Mouse (Mus musculus) limb, embryonic 14.5 days (tissue): Measurements from ENCODE around the gene Cfap45. TPM values are rescaled to one million over a fixed set of nuclear protein-coding genes. Genes with fewer than 3 reads are reported as not detected.

ENCODE experiments used
- ATAC-seq: fragments of 200-750 bp; cut with Nextera tagmentation; 2 replicates; pipeline ENCODE4 v1.8.0; 2017; ENCODE audit warnings: low read depth, moderate number of reproducible peaks, moderate TSS enrichment; ENCODE audit not compliant: low FRiP score
- DNase-seq: peaks from one replicate; pipeline ENCODE4 v3.0.0-alpha.2; 2015; ENCODE audit warnings: low spot score
- H3K27ac ChIP-seq: fragments of 300-500 bp; sonication (generic); replicated peaks from 2 replicates; pipeline ENCODE4 v1.5.1; 2014; ENCODE audit warnings: low read depth, mild to moderate bottlenecking, low read length, moderate library complexity, mixed read lengths
- H3K27me3 ChIP-seq: fragments of 300-500 bp; sonication (generic); 2 replicates; pipeline ENCODE4 v1.6.1; 2014; ENCODE audit warnings: low read length, mixed read lengths; ENCODE audit not compliant: control insufficient read depth, insufficient read depth
- H3K36me3 ChIP-seq: fragments of 300-500 bp; sonication (generic); 2 replicates; pipeline ENCODE4 v1.6.1; 2014; ENCODE audit warnings: mild to moderate bottlenecking, low read length, moderate library complexity, mixed read lengths; ENCODE audit not compliant: control insufficient read depth, insufficient read depth
- H3K4me1 ChIP-seq: fragments of 300-500 bp; sonication (generic); 2 replicates; pipeline ENCODE4 v1.6.1; 2014; ENCODE audit warnings: antibody characterized with exemption, low read length, mixed read lengths; ENCODE audit not compliant: control insufficient read depth, insufficient read depth
- H3K4me2 ChIP-seq: fragments of 300-500 bp; sonication (generic); replicated peaks from 2 replicates; pipeline ENCODE4 v1.6.1; 2014; ENCODE audit warnings: low read depth, mild to moderate bottlenecking, low read length, moderate library complexity; ENCODE audit not compliant: severe bottlenecking
- H3K4me3 ChIP-seq: fragments of 300-500 bp; sonication (generic); replicated peaks from 2 replicates; pipeline ENCODE4 v1.5.1; 2014; ENCODE audit warnings: low read length
- H3K9ac ChIP-seq: fragments of 300-500 bp; sonication (generic); 2 replicates; pipeline ENCODE4 v1.6.1; 2014; ENCODE audit warnings: mild to moderate bottlenecking, low read depth, low read length, moderate library complexity; ENCODE audit not compliant: severe bottlenecking
- H3K9me3 ChIP-seq: fragments of 300-500 bp; sonication (generic); 2 replicates; pipeline ENCODE4 v1.6.1; 2016; ENCODE audit warnings: low read length; ENCODE audit not compliant: control insufficient read depth
- POLR2A ChIP-seq: fragments of 200-500 bp; IDR thresholded peaks from 2 replicates; pipeline ENCODE4 v1.8.0; 2012; ENCODE audit warnings: inconsistent platforms, mild to moderate bottlenecking, moderate library complexity, borderline replicate concordance; ENCODE audit not compliant: insufficient read depth, insufficient read length; ENCODE audit errors: extremely low read depth
- WGBS: fragments of 180-500 bp; shearing (Covaris S2); extraction: QIAGEN DNeasy Blood & Tissue Kit; methylation state at CpG from one replicate; pipeline ENCODE4 v1.1.7; 2014; 5-methylcytosine and 5-hydroxymethylcytosine counted together
- polyA plus RNA-seq, 2 experiments: library from polyadenylated mRNA; depleted of rRNA in 1 of 2; stranded (reverse) in 1 of 2; unstranded in 1 of 2; fragments of >200 nt; fragmentation: Nextera tagmentation in 1 of 2; extraction: Ambion mirVana in 1 of 2; gene quantifications; 2 replicates each; pipeline versions ENCODE4 v1.2.1 to v1.2.3; 2012 to 2014

Gene Cfap45
- polyA plus RNA-seq, 2 experiments = 0.98 to 1.3 TPM

- no peak overlapping the region for H3K9ac ChIP-seq
- H3K27ac ChIP-seq = no peak overlapping the region
- ATAC-seq = no peak
- H3K27me3 ChIP-seq = 0 out of 2 replicates have a peak, but pooled peaks cover 5% of the 10 kb centered on the region
- H3K4me3 ChIP-seq = no peak overlapping the region
- no peak for TF ChIP-seq POLR2A
- peaks cover 31% of the 10 kb centered on the region for H3K36me3 ChIP-seq
- H3K9me3 ChIP-seq = no peaks in the 10 kb centered on the region
- WGBS = 85% methylated on average over 10 of the region's 10 CpGs
- DNase-seq = no peak
- H3K4me1 ChIP-seq = peaks cover 14% of the 10 kb centered on the region
- H3K4me2 ChIP-seq = no peak overlapping the region
Measured at GRCm38 (mm10) chr1:172497428-172497827, 23.2 kb upstream of the Cfap45 start.

GRCm38 (mm10) chr1:172499765-172500441 lies 20.7 kb upstream of the Cfap45 start, which contains the start of gene Tagln2:
Gene Tagln2, plus strand, starts transcription at chr1:172500047.
- H3K9ac ChIP-seq = peak within 1 kb of the TSS; percentile 62
- peak within 1 kb of the TSS; percentile 47 for H3K4me3 ChIP-seq
- H3K9me3 ChIP-seq = no peaks in the 10 kb centered on the region
- 6% methylated on average over 30 of the region's 30 CpGs for WGBS
- ATAC-seq (peak; percentile 69), DNase-seq (peak; percentile 75)
- TF ChIP-seq POLR2A = 0 out of 2 replicates have a peak, but pooled peaks have one; percentile 28
- 0 out of 2 replicates have a peak, but pooled peaks cover 5% of the 10 kb centered on the region for H3K27me3 ChIP-seq
- peaks cover 36% of the 10 kb centered on the region for H3K4me1 ChIP-seq
- peak within 1 kb of the TSS; percentile 71 for H3K4me2 ChIP-seq
- peak within 1 kb of the TSS; percentile 59 for H3K27ac ChIP-seq
- H3K36me3 ChIP-seq = peaks cover 28% of the 10 kb centered on the region

GRCm38 (mm10) chr1:172500451-172501370 lies 19.9 kb upstream of the Cfap45 start:
- H3K4me3 ChIP-seq = peak overlapping the region; percentile 47
- peak; percentile 54 for DNase-seq
- H3K9me3 ChIP-seq = no peaks in the 10 kb centered on the region
- TF ChIP-seq POLR2A = 0 out of 2 replicates have a peak, but pooled peaks have one; percentile 6
- peak overlapping the region; percentile 59 for H3K27ac ChIP-seq
- 3% methylated on average over 56 of the region's 56 CpGs for WGBS
- peak overlapping the region; percentile 71 for H3K4me2 ChIP-seq
- H3K36me3 ChIP-seq = peaks cover 25% of the 10 kb centered on the region
- 0 out of 2 replicates have a peak, but pooled peaks cover 5% of the 10 kb centered on the region for H3K27me3 ChIP-seq
- peak overlapping the region; percentile 62 for H3K9ac ChIP-seq
- peak; percentile 7; the same call in 1 of the 2 replicates for ATAC-seq
- peaks cover 38% of the 10 kb centered on the region for H3K4me1 ChIP-seq

- Histone ChIP-seq H3K4me1 (peaks cover 38% of the 10 kb centered on the region), H3K27me3 (0 out of 2 replicates have a peak, but pooled peaks cover 5% of the 10 kb centered on the region), H3K9ac (peak overlapping the region; percentile 62), H3K4me2 (peak overlapping the region; percentile 71), H3K9me3 (no peaks in the 10 kb centered on the region), H3K36me3 (peaks cover 24% of the 10 kb centered on the region), H3K27ac (peak overlapping the region; percentile 30), H3K4me3 (peak overlapping the region; percentile 47)
- ATAC-seq = no peak
- peak; percentile 51 for DNase-seq
- no peak for TF ChIP-seq POLR2A
- 39% methylated on average over 13 of the region's 13 CpGs for WGBS
Measured at GRCm38 (mm10) chr1:172501371-172502144, 19.0 kb upstream of the Cfap45 start.
